Mouse (Mus musculus): Measurements from ENCODE around the gene Dkc1. TPM values are rescaled to one million over a fixed set of nuclear protein-coding genes. Genes with fewer than 3 reads are reported as not detected.
A peak's percentile ranks its signal among the peaks of the same experiment; 100 is the strongest.
"Not testable (repeated sequence)": the region's sequence is repeated elsewhere in the genome, so short reads cannot be mapped to it uniquely, and the experiment has no call there.

Gene Dkc1
- polyA plus RNA-seq, 1 experiment from 2014 or later: 161 TPM

GRCm38 (mm10) chrX:75115550-75115949 is 19.9 kb downstream of the Dkc1 start:
- Histone ChIP-seq H3K36me3 (peaks cover 23% of the 10 kb centered on the region), H3K4me1 (no peaks in the 10 kb centered on the region), H3K27ac (no peak overlapping the region), H3K4me2 (replicated peaks) (no peak overlapping the region), H3K27me3 (no peaks in the 10 kb centered on the region), H3K9ac (no peak overlapping the region), H3K9me3 (no peaks in the 10 kb centered on the region), H3K4me3 (no peak overlapping the region)
- no peak for ATAC-seq (ENCODE audit: low FRiP score, low read depth)

- ATAC-seq (ENCODE audit: low FRiP score, low read depth): no peak
- H3K4me1 ChIP-seq: 0 out of 2 replicates have a peak, but pooled peaks cover 2% of the 10 kb centered on the region
Measured at GRCm38 (mm10) chrX:75125606-75126005, 30.0 kb downstream of the Dkc1 start.

GRCm38 (mm10) chrX:75126893-75127292 is 31.2 kb downstream of the Dkc1 start:
- Histone ChIP-seq H3K4me1 (0 out of 2 replicates have a peak, but pooled peaks cover 2% of the 10 kb centered on the region), H3K4me2 (replicated peaks) (no peak overlapping the region), H3K27me3 (no peaks in the 10 kb centered on the region)

More at GRCm38 (mm10) chrX:75125606-75126005, 30.0 kb downstream of the Dkc1 start:
- 96% methylated on average over 3 of the region's 3 CpGs for WGBS
- Histone ChIP-seq H3K9me3 (no peaks in the 10 kb centered on the region), H3K4me3 (no peak overlapping the region), H3K36me3 (peaks cover 15% of the 10 kb centered on the region), H3K27ac (no peak overlapping the region), H3K27me3 (no peaks in the 10 kb centered on the region), H3K9ac (no peak overlapping the region), H3K4me2 (replicated peaks) (no peak overlapping the region)

GRCm38 (mm10) chrX:75128333-75128980 is 32.8 kb downstream of the Dkc1 start:
- no peaks in the 10 kb centered on the region for H3K9me3 ChIP-seq
- H3K9ac ChIP-seq: no peak overlapping the region
- H3K4me2 ChIP-seq (replicated peaks): no peak overlapping the region
- H3K4me3 ChIP-seq: no peak overlapping the region
- H3K36me3 ChIP-seq: peaks cover 10% of the 10 kb centered on the region; the same call in 1 of the 2 replicates
- no peaks in the 10 kb centered on the region for H3K27me3 ChIP-seq
- 0 out of 2 replicates have a peak, but pooled peaks cover 2% of the 10 kb centered on the region for H3K4me1 ChIP-seq
- no peak overlapping the region for H3K27ac ChIP-seq
- no peak for ATAC-seq (ENCODE audit: low FRiP score, low read depth)

More at GRCm38 (mm10) chrX:75126893-75127292, 31.2 kb downstream of the Dkc1 start:
- H3K36me3 ChIP-seq: peaks cover 15% of the 10 kb centered on the region
- no peaks in the 10 kb centered on the region for H3K9me3 ChIP-seq
- no peak for ATAC-seq (ENCODE audit: low FRiP score, low read depth)
- H3K9ac ChIP-seq: no peak overlapping the region
- H3K27ac ChIP-seq: no peak overlapping the region
- no peak overlapping the region for H3K4me3 ChIP-seq

GRCm38 (mm10) chrX:75129474-75129873 is 33.8 kb downstream of the Dkc1 start:
- peak overlapping the region; percentile 19; the same call in 1 of the 2 replicates for H3K4me2 ChIP-seq (replicated peaks)
- H3K4me1 ChIP-seq: 0 out of 2 replicates have a peak, but pooled peaks cover 2% of the 10 kb centered on the region
- H3K9ac ChIP-seq: no peak overlapping the region
- peaks cover 10% of the 10 kb centered on the region; the same call in 1 of the 2 replicates for H3K36me3 ChIP-seq
- no peak overlapping the region for H3K4me3 ChIP-seq
- no peaks in the 10 kb centered on the region for H3K27me3 ChIP-seq
- no peak overlapping the region for H3K27ac ChIP-seq
- no peaks in the 10 kb centered on the region for H3K9me3 ChIP-seq
- no peak for ATAC-seq (ENCODE audit: low FRiP score, low read depth)
- 63% methylated on average over 2 of the region's 2 CpGs for WGBS

GRCm38 (mm10) chrX:75130467-75131160 is 35.0 kb downstream of the Dkc1 start, which contains the start of gene Mpp1:
Mpp1 (minus strand) TSS chrX:75131016.
- Histone ChIP-seq H3K27ac (no peak within 1 kb of the TSS), H3K4me1 (0 out of 2 replicates have a peak, but pooled peaks cover 2% of the 10 kb centered on the region), H3K9me3 (no peaks in the 10 kb centered on the region), H3K9ac (peak within 1 kb of the TSS; percentile 76), H3K4me3 (peak within 1 kb of the TSS; percentile 56), H3K36me3 (0 out of 2 replicates have a peak, but pooled peaks cover under 1% of the 10 kb centered on the region), H3K4me2 (replicated peaks) (peak within 1 kb of the TSS; percentile 61), H3K27me3 (no peaks in the 10 kb centered on the region)
- WGBS: 11% methylated on average over 36 of the region's 36 CpGs
- ATAC-seq (ENCODE audit: low FRiP score, low read depth): peak; percentile 100

- Histone ChIP-seq H3K9ac (no peak overlapping the region), H3K9me3 (no peaks in the 10 kb centered on the region), H3K4me2 (replicated peaks) (no peak overlapping the region), H3K4me3 (no peak overlapping the region), H3K36me3 (no peaks in the 10 kb centered on the region), H3K27ac (no peak overlapping the region), H3K4me1 (no peaks in the 10 kb centered on the region), H3K27me3 (no peaks in the 10 kb centered on the region)
- ATAC-seq (ENCODE audit: low FRiP score, low read depth): no peak
Measured at GRCm38 (mm10) chrX:75136938-75137337, 41.3 kb downstream of the Dkc1 start.

- WGBS: 87% methylated on average over 2 of the region's 2 CpGs
- no peak for ATAC-seq (ENCODE audit: low FRiP score, low read depth)
- no peaks in the 10 kb centered on the region for H3K9me3 ChIP-seq
Measured at GRCm38 (mm10) chrX:75137729-75138128, 42.1 kb downstream of the Dkc1 start.

GRCm38 (mm10) chrX:75138182-75138581 is 42.5 kb downstream of the Dkc1 start:
- no peak overlapping the region for H3K4me3 ChIP-seq
- no peaks in the 10 kb centered on the region for H3K9me3 ChIP-seq
- no peaks in the 10 kb centered on the region for H3K36me3 ChIP-seq
- WGBS: 91% methylated on average over 2 of the region's 2 CpGs
- H3K27ac ChIP-seq: no peak overlapping the region
- no peak overlapping the region for H3K4me2 ChIP-seq (replicated peaks)
- no peaks in the 10 kb centered on the region for H3K27me3 ChIP-seq
- no peak overlapping the region for H3K9ac ChIP-seq
- H3K4me1 ChIP-seq: no peaks in the 10 kb centered on the region
- ATAC-seq (ENCODE audit: low FRiP score, low read depth): no peak

More at GRCm38 (mm10) chrX:75137729-75138128, 42.1 kb downstream of the Dkc1 start:
- H3K4me3 ChIP-seq: no peak overlapping the region
- H3K4me2 ChIP-seq (replicated peaks): no peak overlapping the region
- H3K9ac ChIP-seq: no peak overlapping the region
- H3K27me3 ChIP-seq: no peaks in the 10 kb centered on the region
- H3K4me1 ChIP-seq: no peaks in the 10 kb centered on the region
- no peaks in the 10 kb centered on the region for H3K36me3 ChIP-seq
- H3K27ac ChIP-seq: no peak overlapping the region

GRCm38 (mm10) chrX:75143124-75143555 is 47.5 kb downstream of the Dkc1 start:
- Histone ChIP-seq H3K4me3 (peak overlapping the region; percentile 38), H3K4me2 (replicated peaks) (peak overlapping the region; percentile 63), H3K9ac (0 out of 2 replicates have a peak overlapping the region, but pooled peaks have one; percentile 48)
- not testable (repeated sequence) for H3K27ac ChIP-seq; ATAC-seq (ENCODE audit: low FRiP score, low read depth); H3K27me3 ChIP-seq; H3K36me3 ChIP-seq; H3K4me1 ChIP-seq; H3K9me3 ChIP-seq
- 21% methylated on average over 21 of the region's 42 CpGs for WGBS

GRCm38 (mm10) chrX:75148414-75148813 is 52.8 kb downstream of the Dkc1 start:
- H3K4me1 ChIP-seq: no peaks in the 10 kb centered on the region
- H3K4me3 ChIP-seq: no peak overlapping the region
- H3K27me3 ChIP-seq: no peaks in the 10 kb centered on the region
- H3K27ac ChIP-seq: no peak overlapping the region
- H3K9ac ChIP-seq: no peak overlapping the region
- WGBS: 75% methylated on average over 4 of the region's 4 CpGs
- no peaks in the 10 kb centered on the region for H3K9me3 ChIP-seq
- no peak overlapping the region for H3K4me2 ChIP-seq (replicated peaks)
- no peaks in the 10 kb centered on the region for H3K36me3 ChIP-seq
- no peak for ATAC-seq (ENCODE audit: low FRiP score, low read depth)

- ATAC-seq (ENCODE audit: low FRiP score, low read depth): no peak
Measured at GRCm38 (mm10) chrX:75150304-75150703, 54.6 kb downstream of the Dkc1 start.

More at GRCm38 (mm10) chrX:75150304-75150703, 54.6 kb downstream of the Dkc1 start:
- Histone ChIP-seq H3K9ac (no peak overlapping the region), H3K9me3 (no peaks in the 10 kb centered on the region), H3K27me3 (no peaks in the 10 kb centered on the region), H3K4me2 (replicated peaks) (no peak overlapping the region), H3K27ac (no peak overlapping the region), H3K4me3 (no peak overlapping the region), H3K36me3 (no peaks in the 10 kb centered on the region), H3K4me1 (no peaks in the 10 kb centered on the region)
- WGBS: 81% methylated on average over 2 of the region's 2 CpGs
